Mouse (Mus musculus): ENCODE data around the gene Grtp1.

- TF ChIP-seq CTCF (conservative IDR thresholded peaks at IDR 0.05; ENCODE audit: insufficient read depth, insufficient read length, low read depth, low read length), result no peak
- no peak for TF ChIP-seq POLR2A (IDR thresholded peaks at IDR 0.05; ENCODE audit: low read depth, low read length)
Observed at GRCm38 (mm10) chr8:13209770-13210169, 9.3 kb upstream of the Grtp1 start.

Data from kidney, adult 2 months (tissue).